In genomic region chr10:98697866-98698265, GRCm38 (mm10) we compare ENCODE assay signal across 16 mouse cellular contexts.
"Had no signal": no experiment of that assay in that cellular context is flagged by ENCODE, and none has a peak within 500 bp of the region (broad histone marks: within the 10 kb centered on the region; RNA-seq: fewer than 3 reads in every experiment).

No protein-coding gene starts in this region.

- H3K36me3 ChIP-seq: kidney, embryonic 15.5 days; limb, embryonic 13.5 days; liver, embryonic 15.5 days; midbrain, embryonic 10.5 days; neural tube, embryonic 15.5 days had no signal

- H3K4me1 ChIP-seq: liver, embryonic 15.5 days; midbrain, embryonic 10.5 days; neural tube, embryonic 15.5 days had no signal

- H3K4me3 ChIP-seq: kidney, embryonic 15.5 days; limb, embryonic 13.5 days; liver, embryonic 15.5 days; midbrain, embryonic 10.5 days; myocyte; neural tube, embryonic 15.5 days had no signal

- H3K9me3 ChIP-seq: kidney, embryonic 15.5 days; limb, embryonic 13.5 days; liver, embryonic 15.5 days; midbrain, embryonic 10.5 days; neural tube, embryonic 15.5 days had no signal

- DNase-seq: kidney, postnatal 14 days; layer of hippocampus, adult 9-11 months; layer of hippocampus, postnatal 36 days; lung, embryonic 14.5 days; lung, postnatal 10 days; lung, postnatal 4 days; midbrain, embryonic 14.5 days; right cerebral cortex, adult 18-20 months; right cerebral cortex, postnatal 25 days; thymus, postnatal 14 days had no signal

- H3K27ac ChIP-seq: kidney, embryonic 15.5 days; limb, embryonic 13.5 days; liver, embryonic 15.5 days; midbrain, embryonic 10.5 days; neural tube, embryonic 15.5 days had no signal

- H3K27me3 ChIP-seq: kidney, embryonic 15.5 days; limb, embryonic 13.5 days; liver, embryonic 15.5 days; neural tube, embryonic 15.5 days had no signal
